Mouse (Mus musculus) heart, embryonic 13.5 days (tissue): ENCODE data around the gene Gtdc1. TPM values are rescaled to one million over a fixed set of nuclear protein-coding genes. Genes with fewer than 3 reads are reported as not detected.
A peak's percentile ranks its signal among the peaks of the same experiment; 100 is the strongest.

Experiments used
- ATAC-seq: fragments of 200-750 bp; cut with Nextera tagmentation; 2 replicates; pipeline ENCODE4 v1.8.0; 2017; ENCODE audit warnings: moderate TSS enrichment; ENCODE audit not compliant: insufficient number of reproducible peaks, low FRiP score, low TSS enrichment; ENCODE audit errors: extremely low read depth
- H3K27ac ChIP-seq: fragments of 300-500 bp; sonication (generic); replicated peaks from 2 replicates; pipeline ENCODE4 v1.5.1; 2015; ENCODE audit warnings: moderate library complexity, mild to moderate bottlenecking, inconsistent platforms
- H3K27me3 ChIP-seq: fragments of 300-500 bp; sonication (generic); replicated peaks from 2 replicates; pipeline ENCODE4 v1.6.1; 2015; ENCODE audit warnings: mild to moderate bottlenecking, inconsistent platforms
- H3K36me3 ChIP-seq: fragments of 300-500 bp; sonication (generic); 2 replicates; pipeline ENCODE4 v1.6.1; 2015; ENCODE audit warnings: mild to moderate bottlenecking, inconsistent platforms
- H3K4me1 ChIP-seq: fragments of 300-500 bp; sonication (generic); 2 replicates; pipeline ENCODE4 v1.6.1; 2015; ENCODE audit warnings: inconsistent platforms
- H3K4me2 ChIP-seq: fragments of 300-500 bp; sonication (generic); 2 replicates; pipeline ENCODE4 v1.6.1; 2015; ENCODE audit warnings: inconsistent platforms, mild to moderate bottlenecking, moderate library complexity
- H3K4me3 ChIP-seq: fragments of 300-500 bp; sonication (generic); 2 replicates; pipeline ENCODE4 v1.5.1; 2015; ENCODE audit warnings: moderate library complexity, mild to moderate bottlenecking, inconsistent platforms
- H3K9ac ChIP-seq: fragments of 300-500 bp; sonication (generic); 2 replicates; pipeline ENCODE4 v1.6.1; 2015; ENCODE audit warnings: inconsistent platforms, mild to moderate bottlenecking, moderate library complexity
- H3K9me3 ChIP-seq: fragments of 300-500 bp; sonication (generic); 2 replicates; pipeline ENCODE4 v1.6.1; 2016; ENCODE audit warnings: inconsistent platforms
- WGBS: fragments of 180-500 bp; shearing (Covaris S2); methylation state at CpG from one replicate; pipeline ENCODE4 v1.1.7; 2015; ENCODE audit warnings: mixed read lengths; 5-methylcytosine and 5-hydroxymethylcytosine counted together
- polyA plus RNA-seq: library from polyadenylated mRNA; unstranded; fragments of >200 nt; fragmentation: Nextera tagmentation; extraction: Ambion mirVana; gene quantifications from 2 replicates; pipeline ENCODE4 v1.2.1, GENCODE M21; 2015

Gene Gtdc1
- polyA plus RNA-seq: 11.5 and 11.7 TPM in 2 replicates

GRCm38 (mm10) chr2:44927482-44927811, at the start of gene Gtdc1:
Gene Gtdc1 (minus strand): TSS chr2:44927657.
- Histone ChIP-seq H3K27ac (peak within 1 kb of the TSS; percentile 98), H3K4me1 (peaks cover 27% of the 10 kb centered on the region), H3K9ac (peak within 1 kb of the TSS; percentile 95), H3K9me3 (no peaks in the 10 kb centered on the region), H3K4me2 (peak within 1 kb of the TSS; percentile 82), H3K36me3 (no peaks in the 10 kb centered on the region), H3K4me3 (peak within 1 kb of the TSS; percentile 85), H3K27me3 (no peaks in the 10 kb centered on the region)
- no peak for ATAC-seq
- under 1% methylated on average over 25 of the region's 27 CpGs for WGBS

- no peak for ATAC-seq
- Histone ChIP-seq H3K27ac (no peak overlapping the region), H3K4me2 (no peak overlapping the region), H3K9me3 (no peaks in the 10 kb centered on the region), H3K9ac (no peak overlapping the region), H3K27me3 (no peaks in the 10 kb centered on the region), H3K36me3 (no peaks in the 10 kb centered on the region), H3K4me3 (no peak overlapping the region), H3K4me1 (peaks cover 31% of the 10 kb centered on the region)
- 76% methylated on average over 3 of the region's 3 CpGs for WGBS
Observed at GRCm38 (mm10) chr2:44977051-44977450, 49.6 kb upstream of the Gtdc1 start.

- ATAC-seq: no peak
- 35% methylated on average over 4 of the region's 4 CpGs for WGBS
Observed at GRCm38 (mm10) chr2:44976484-44976883, 49.0 kb upstream of the Gtdc1 start.

GRCm38 (mm10) chr2:44973828-44974227, 46.4 kb upstream of the Gtdc1 start:
- H3K4me2 ChIP-seq: no peak overlapping the region
- no peak overlapping the region for H3K4me3 ChIP-seq
- H3K27me3 ChIP-seq: no peaks in the 10 kb centered on the region
- no peaks in the 10 kb centered on the region for H3K36me3 ChIP-seq
- ATAC-seq: no peak
- no peak overlapping the region for H3K27ac ChIP-seq
- H3K9me3 ChIP-seq: no peaks in the 10 kb centered on the region
- peaks cover 15% of the 10 kb centered on the region for H3K4me1 ChIP-seq
- 46% methylated on average over 6 of the region's 6 CpGs for WGBS
- no peak overlapping the region for H3K9ac ChIP-seq

More at GRCm38 (mm10) chr2:44976484-44976883, 49.0 kb upstream of the Gtdc1 start:
- no peak overlapping the region for H3K9ac ChIP-seq
- H3K4me2 ChIP-seq: no peak overlapping the region
- no peaks in the 10 kb centered on the region for H3K9me3 ChIP-seq
- H3K4me3 ChIP-seq: no peak overlapping the region
- no peaks in the 10 kb centered on the region for H3K27me3 ChIP-seq
- H3K36me3 ChIP-seq: no peaks in the 10 kb centered on the region
- no peak overlapping the region for H3K27ac ChIP-seq
- peaks cover 31% of the 10 kb centered on the region for H3K4me1 ChIP-seq

- WGBS: 79% methylated on average over 6 of the region's 6 CpGs
- Histone ChIP-seq H3K4me1 (peaks cover 7% of the 10 kb centered on the region), H3K9ac (no peak overlapping the region), H3K27ac (no peak overlapping the region), H3K36me3 (no peaks in the 10 kb centered on the region), H3K4me2 (no peak overlapping the region), H3K27me3 (no peaks in the 10 kb centered on the region), H3K9me3 (no peaks in the 10 kb centered on the region), H3K4me3 (no peak overlapping the region)
- no peak for ATAC-seq
Observed at GRCm38 (mm10) chr2:44970087-44970646, 42.7 kb upstream of the Gtdc1 start.

- no peak overlapping the region for H3K27ac ChIP-seq
- no peak overlapping the region for H3K4me3 ChIP-seq
- no peaks in the 10 kb centered on the region for H3K36me3 ChIP-seq
- H3K4me1 ChIP-seq: peaks cover 7% of the 10 kb centered on the region
- WGBS: 87% methylated on average over 1 of the region's 1 CpGs
- no peak overlapping the region for H3K9ac ChIP-seq
- no peak for ATAC-seq
- no peaks in the 10 kb centered on the region for H3K27me3 ChIP-seq
- no peak overlapping the region for H3K4me2 ChIP-seq
- no peaks in the 10 kb centered on the region for H3K9me3 ChIP-seq
Observed at GRCm38 (mm10) chr2:44969640-44970039, 42.2 kb upstream of the Gtdc1 start.

GRCm38 (mm10) chr2:44969226-44969625, 41.8 kb upstream of the Gtdc1 start:
- Histone ChIP-seq H3K4me2 (no peak overlapping the region), H3K36me3 (no peaks in the 10 kb centered on the region), H3K4me3 (no peak overlapping the region), H3K27ac (no peak overlapping the region), H3K9me3 (no peaks in the 10 kb centered on the region), H3K27me3 (no peaks in the 10 kb centered on the region), H3K9ac (no peak overlapping the region), H3K4me1 (peaks cover 7% of the 10 kb centered on the region)
- ATAC-seq: no peak; the same call in 1 of the 2 replicates
- 63% methylated on average over 2 of the region's 2 CpGs for WGBS

- H3K9me3 ChIP-seq: no peaks in the 10 kb centered on the region
- H3K27me3 ChIP-seq: no peaks in the 10 kb centered on the region
- H3K36me3 ChIP-seq: no peaks in the 10 kb centered on the region
- ATAC-seq: no peak
- no peak overlapping the region for H3K27ac ChIP-seq
- H3K4me3 ChIP-seq: no peak overlapping the region
- H3K4me2 ChIP-seq: no peak overlapping the region
- peaks cover 7% of the 10 kb centered on the region for H3K4me1 ChIP-seq
- WGBS: 69% methylated on average over 2 of the region's 2 CpGs
- no peak overlapping the region for H3K9ac ChIP-seq
Observed at GRCm38 (mm10) chr2:44965834-44966555, 38.5 kb upstream of the Gtdc1 start.

GRCm38 (mm10) chr2:44962620-44963019, 35.2 kb upstream of the Gtdc1 start:
- no peak for ATAC-seq
- Histone ChIP-seq H3K4me3 (no peak overlapping the region), H3K4me1 (0 out of 2 replicates have a peak, but pooled peaks cover 3% of the 10 kb centered on the region), H3K4me2 (no peak overlapping the region), H3K9me3 (no peaks in the 10 kb centered on the region), H3K36me3 (no peaks in the 10 kb centered on the region), H3K9ac (no peak overlapping the region), H3K27ac (no peak overlapping the region), H3K27me3 (no peaks in the 10 kb centered on the region)
- 79% methylated on average over 5 of the region's 5 CpGs for WGBS

- no peak overlapping the region for H3K9ac ChIP-seq
- no peak for ATAC-seq
- H3K4me2 ChIP-seq: no peak overlapping the region
- no peaks in the 10 kb centered on the region for H3K9me3 ChIP-seq
- H3K27me3 ChIP-seq: no peaks in the 10 kb centered on the region
- WGBS: 82% methylated on average over 4 of the region's 4 CpGs
- no peaks in the 10 kb centered on the region for H3K36me3 ChIP-seq
- no peak overlapping the region for H3K27ac ChIP-seq
- H3K4me1 ChIP-seq: peaks cover 4% of the 10 kb centered on the region; the same call in 1 of the 2 replicates
- H3K4me3 ChIP-seq: no peak overlapping the region
Observed at GRCm38 (mm10) chr2:44961192-44961591, 33.7 kb upstream of the Gtdc1 start.

GRCm38 (mm10) chr2:44960561-44960960, 33.1 kb upstream of the Gtdc1 start:
- 67% methylated on average over 3 of the region's 3 CpGs for WGBS
- no peak overlapping the region for H3K4me2 ChIP-seq
- H3K27me3 ChIP-seq: no peaks in the 10 kb centered on the region
- no peak overlapping the region for H3K9ac ChIP-seq
- no peaks in the 10 kb centered on the region for H3K9me3 ChIP-seq
- peaks cover 8% of the 10 kb centered on the region; the same call in 1 of the 2 replicates for H3K4me1 ChIP-seq
- no peak for ATAC-seq
- no peak overlapping the region for H3K4me3 ChIP-seq
- no peaks in the 10 kb centered on the region for H3K36me3 ChIP-seq
- H3K27ac ChIP-seq: no peak overlapping the region

GRCm38 (mm10) chr2:44957329-44957797, 29.9 kb upstream of the Gtdc1 start:
- no peak overlapping the region for H3K9ac ChIP-seq
- no peak for ATAC-seq
- H3K27ac ChIP-seq: no peak overlapping the region
- H3K4me3 ChIP-seq: no peak overlapping the region
- no peaks in the 10 kb centered on the region for H3K9me3 ChIP-seq
- H3K4me2 ChIP-seq: no peak overlapping the region
- no peaks in the 10 kb centered on the region for H3K27me3 ChIP-seq
- H3K4me1 ChIP-seq: peaks cover 22% of the 10 kb centered on the region
- WGBS: 80% methylated on average over 1 of the region's 1 CpGs
- H3K36me3 ChIP-seq: no peaks in the 10 kb centered on the region
